Mouse (Mus musculus): ENCODE measurements around the gene Trove2.
"Not testable (repeated sequence)": the region's sequence is repeated elsewhere in the genome, so short reads cannot be mapped to it uniquely, and the experiment has no call there.

Gene Trove2

GRCm38 (mm10) chr1:143738811-143739210, 38.1 kb downstream of the Trove2 start:
- DNase-seq, result no peak

GRCm38 (mm10) chr1:143733914-143734410, 42.9 kb downstream of the Trove2 start:
- DNase-seq, result no peak

GRCm38 (mm10) chr1:143731691-143732090, 45.2 kb downstream of the Trove2 start:
- no peak for DNase-seq

GRCm38 (mm10) chr1:143730899-143731298, 46.0 kb downstream of the Trove2 start:
- no peak for DNase-seq

GRCm38 (mm10) chr1:143727701-143728445, 49.0 kb downstream of the Trove2 start:
- no peak for DNase-seq

GRCm38 (mm10) chr1:143724456-143725064, 52.3 kb downstream of the Trove2 start:
- DNase-seq, result no peak

GRCm38 (mm10) chr1:143716038-143716437, 60.8 kb downstream of the Trove2 start, which contains the start of gene Glrx2:
Gene Glrx2, plus strand, starts transcription at chr1:143716338.
- DNase-seq, result not testable (repeated sequence)

GRCm38 (mm10) chr1:143710627-143710976, 66.3 kb downstream of the Trove2 start:
- DNase-seq, result no peak

- DNase-seq, result no peak
Observed at GRCm38 (mm10) chr1:143709966-143710626, 66.8 kb downstream of the Trove2 start.

GRCm38 (mm10) chr1:143708361-143708760, 68.5 kb downstream of the Trove2 start:
- DNase-seq, result no peak

- DNase-seq, result no peak
Observed at GRCm38 (mm10) chr1:143707006-143707405, 69.9 kb downstream of the Trove2 start.

GRCm38 (mm10) chr1:143702741-143703262, 74.1 kb downstream of the Trove2 start, which contains the start of gene Cdc73:
Gene Cdc73, minus strand, starts transcription at chr1:143702893.
- peak; percentile 93 for DNase-seq

GRCm38 (mm10) chr1:143702141-143702740, 74.6 kb downstream of the Trove2 start:
- peak; percentile 34 for DNase-seq

- DNase-seq, result no peak
Observed at GRCm38 (mm10) chr1:143701736-143702135, 75.1 kb downstream of the Trove2 start.

All from layer of hippocampus, adult 9-11 months (tissue).